Mouse (Mus musculus) embryonic facial prominence, embryonic 14.5 days (tissue): Measurements from ENCODE around the gene Upf2. TPM values are rescaled to one million over a fixed set of nuclear protein-coding genes. Genes with fewer than 3 reads are reported as not detected.
"Not testable (repeated sequence)": the region's sequence is repeated elsewhere in the genome, so short reads cannot be mapped to it uniquely, and the experiment has no call there.

Experiments
- ATAC-seq: fragments of 200-750 bp; cut with Nextera tagmentation; 2 replicates; pipeline ENCODE4 v1.8.0; 2017; ENCODE audit warnings: low read depth, moderate number of reproducible peaks, moderate TSS enrichment
- DNase-seq: peaks from one replicate; pipeline ENCODE4 v3.0.0-alpha.2; 2015; ENCODE audit warnings: low spot score
- H3K27ac ChIP-seq: fragments of 300-500 bp; sonication (generic); replicated peaks from 2 replicates; pipeline ENCODE4 v1.5.1; 2014; ENCODE audit warnings: low read depth, mild to moderate bottlenecking, low read length, moderate library complexity
- H3K27me3 ChIP-seq: fragments of 300-500 bp; sonication (generic); replicated peaks from 2 replicates; pipeline ENCODE4 v1.6.1; 2014; ENCODE audit warnings: low read length; ENCODE audit not compliant: control insufficient read depth, insufficient read depth
- H3K36me3 ChIP-seq: fragments of 300-500 bp; sonication (generic); 2 replicates; pipeline ENCODE4 v1.6.1; 2014; ENCODE audit warnings: low read length, mixed read lengths; ENCODE audit not compliant: control insufficient read depth, insufficient read depth
- H3K4me1 ChIP-seq: fragments of 300-500 bp; sonication (generic); 2 replicates; pipeline ENCODE4 v1.6.1; 2014; ENCODE audit warnings: antibody characterized with exemption, low read length; ENCODE audit not compliant: control insufficient read depth, insufficient read depth
- H3K4me2 ChIP-seq: fragments of 300-500 bp; sonication (generic); 2 replicates; pipeline ENCODE4 v1.6.1; 2014; ENCODE audit warnings: low read depth, mild to moderate bottlenecking, low read length, moderate library complexity, mixed read lengths
- H3K4me3 ChIP-seq: fragments of 300-500 bp; sonication (generic); 2 replicates; pipeline ENCODE4 v1.5.1; 2014; ENCODE audit warnings: low read depth, mild to moderate bottlenecking, low read length
- H3K9ac ChIP-seq: fragments of 300-500 bp; sonication (generic); 2 replicates; pipeline ENCODE4 v1.6.1; 2014; ENCODE audit warnings: low read depth, mild to moderate bottlenecking, low read length, moderate library complexity, mixed read lengths
- H3K9me3 ChIP-seq: fragments of 300-500 bp; sonication (generic); 2 replicates; pipeline ENCODE4 v1.6.1; 2016; ENCODE audit warnings: low read length; ENCODE audit not compliant: control insufficient read depth
- WGBS: fragments of 180-500 bp; shearing (Covaris S2); extraction: QIAGEN DNeasy Blood & Tissue Kit; methylation state at CpG from one replicate; pipeline ENCODE4 v1.1.7; 2014; 5-methylcytosine and 5-hydroxymethylcytosine counted together
- polyA plus RNA-seq: library from polyadenylated mRNA; unstranded; fragments of >200 nt; fragmentation: Nextera tagmentation; extraction: Ambion mirVana; gene quantifications from 2 replicates; pipeline ENCODE4 v1.2.1, GENCODE M21; 2014

Gene Upf2
- polyA plus RNA-seq, 1 experiment from 2014 or later: 9.0 TPM

DNA sequence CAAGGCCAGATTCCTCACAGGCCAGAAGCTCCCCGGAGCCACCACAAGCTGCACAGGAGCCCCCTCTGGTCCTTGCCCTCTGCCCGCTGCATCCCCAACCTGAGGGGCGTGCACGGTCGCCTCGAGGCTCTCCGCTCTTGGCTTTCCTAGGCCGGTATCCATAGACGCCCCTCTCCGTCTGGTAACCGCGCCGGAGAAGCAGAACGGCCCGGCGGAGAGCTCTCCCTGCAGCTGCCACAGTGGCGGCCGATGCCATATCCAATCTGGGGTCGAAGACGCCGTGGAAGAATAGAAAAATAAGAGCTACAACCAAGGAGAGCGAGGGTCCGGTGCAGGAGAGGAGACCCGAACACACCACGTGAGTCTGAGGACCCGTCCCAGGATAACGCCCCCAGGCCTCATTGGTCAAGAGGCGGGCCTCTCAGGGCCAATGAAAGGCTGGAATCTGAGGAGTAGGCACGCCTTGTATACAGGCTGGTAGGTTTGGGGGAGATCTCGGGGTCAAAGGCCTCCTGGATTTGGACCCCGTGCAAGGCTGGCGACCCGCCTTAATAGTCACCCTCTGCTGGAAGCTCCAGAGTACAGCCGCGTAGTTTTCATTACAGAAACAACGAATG, 8.7 kb upstream of the Upf2 start, which contains the start of gene Dhtkd1:
Gene Dhtkd1, minus strand, starts transcription at position 377 of the 617 bp plus-strand sequence.
- H3K4me2 ChIP-seq: peak within 1 kb of the TSS; percentile 68
- WGBS: 0% methylated on average over 35 of the region's 36 CpGs
- DNase-seq (peak; percentile 88), ATAC-seq (peak; percentile 95)
- H3K36me3 ChIP-seq: no peaks in the 10 kb centered on the region
- peak within 1 kb of the TSS; percentile 53 for H3K4me3 ChIP-seq
- H3K9ac ChIP-seq: peak within 1 kb of the TSS; percentile 66
- H3K4me1 ChIP-seq: no peaks in the 10 kb centered on the region; the same call in 1 of the 2 replicates
- H3K27ac ChIP-seq: no peak within 1 kb of the TSS
- no peaks in the 10 kb centered on the region for H3K27me3 ChIP-seq
- H3K9me3 ChIP-seq: no peaks in the 10 kb centered on the region

DNA sequence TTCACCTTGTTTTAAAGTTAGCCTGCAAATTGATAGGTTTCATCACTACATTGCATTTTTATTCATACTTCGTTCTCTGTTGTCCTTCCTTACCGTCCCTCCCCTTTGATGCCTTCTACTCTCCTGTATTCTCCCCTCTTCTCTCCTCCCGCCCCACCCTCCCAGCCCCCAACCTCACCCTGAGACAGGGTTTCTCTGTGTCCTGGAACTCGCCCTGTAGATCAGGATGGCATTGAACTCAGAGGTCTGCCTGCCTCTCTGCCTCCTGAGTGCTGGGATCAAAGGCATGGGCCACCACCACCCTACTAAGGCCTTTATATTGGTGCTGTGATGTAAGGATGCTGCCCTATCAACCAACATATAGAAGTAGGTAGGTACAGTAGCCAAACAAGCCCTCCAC, 8.2 kb upstream of the Upf2 start:
- no peak overlapping the region for H3K27ac ChIP-seq
- peak overlapping the region; percentile 53 for H3K4me3 ChIP-seq
- ATAC-seq (no peak), DNase-seq (no peak)
- no peaks in the 10 kb centered on the region; the same call in 1 of the 2 replicates for H3K4me1 ChIP-seq
- no peak overlapping the region for H3K9ac ChIP-seq
- no peaks in the 10 kb centered on the region for H3K36me3 ChIP-seq
- H3K9me3 ChIP-seq: no peaks in the 10 kb centered on the region
- peak overlapping the region; percentile 68 for H3K4me2 ChIP-seq
- 34% methylated on average over 4 of the region's 4 CpGs for WGBS
- H3K27me3 ChIP-seq: no peaks in the 10 kb centered on the region

DNA sequence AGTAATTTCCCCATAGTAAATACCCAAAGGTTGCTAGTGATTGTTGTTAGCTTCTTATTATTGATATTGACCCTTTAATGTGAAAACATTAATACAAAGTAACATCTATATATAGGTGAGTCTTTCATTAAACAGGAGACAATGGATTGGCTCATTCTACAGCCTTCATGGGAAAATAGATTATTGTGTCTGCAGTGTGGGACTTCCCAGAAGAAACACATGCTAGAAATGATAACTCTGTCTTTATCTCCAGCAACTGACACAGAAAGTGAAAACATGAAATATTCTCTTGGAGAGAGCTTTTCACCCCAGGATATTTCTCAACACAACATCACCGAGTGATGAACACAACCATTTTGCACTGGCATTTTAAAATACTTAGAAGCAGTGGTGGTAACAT, 5.6 kb upstream of the Upf2 start:
- WGBS: 85% methylated on average over 1 of the region's 1 CpGs
- no peak overlapping the region for H3K4me3 ChIP-seq

DNA sequence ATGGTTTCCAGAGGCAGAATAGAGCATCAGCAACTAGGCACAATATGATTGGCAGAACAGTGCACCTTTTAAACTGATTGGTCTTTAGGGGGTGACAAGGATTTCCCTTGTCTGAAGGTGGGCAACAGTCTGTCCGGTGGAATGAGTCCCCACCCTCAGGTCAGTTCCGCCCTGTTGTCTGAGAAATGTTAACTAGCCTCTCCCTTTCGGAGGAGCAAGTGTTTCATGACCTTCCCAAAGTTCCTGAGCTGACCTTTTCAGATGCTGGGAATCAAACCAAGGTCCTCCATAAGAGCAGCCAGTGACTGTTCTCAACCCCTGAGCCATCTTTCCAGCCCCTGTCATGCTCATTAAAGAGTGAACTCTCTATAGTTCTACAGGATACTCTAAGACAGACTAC, 4.4 kb upstream of the Upf2 start:
- ATAC-seq (no peak), DNase-seq (no peak)
- H3K4me3 ChIP-seq: no peak overlapping the region
- H3K36me3 ChIP-seq: no peaks in the 10 kb centered on the region
- H3K4me2 ChIP-seq: no peak overlapping the region
- 78% methylated on average over 3 of the region's 3 CpGs for WGBS
- no peak overlapping the region for H3K27ac ChIP-seq
- H3K9me3 ChIP-seq: no peaks in the 10 kb centered on the region
- no peak overlapping the region for H3K9ac ChIP-seq
- H3K27me3 ChIP-seq: no peaks in the 10 kb centered on the region
- H3K4me1 ChIP-seq: no peaks in the 10 kb centered on the region

More for the DNA sequence above, 5.6 kb upstream of the Upf2 start:
- H3K27me3 ChIP-seq: no peaks in the 10 kb centered on the region
- DNase-seq (no peak), ATAC-seq (no peak)
- no peak overlapping the region for H3K9ac ChIP-seq
- H3K27ac ChIP-seq: no peak overlapping the region
- H3K36me3 ChIP-seq: no peaks in the 10 kb centered on the region
- no peaks in the 10 kb centered on the region; the same call in 1 of the 2 replicates for H3K4me1 ChIP-seq
- H3K9me3 ChIP-seq: no peaks in the 10 kb centered on the region
- H3K4me2 ChIP-seq: no peak overlapping the region

DNA sequence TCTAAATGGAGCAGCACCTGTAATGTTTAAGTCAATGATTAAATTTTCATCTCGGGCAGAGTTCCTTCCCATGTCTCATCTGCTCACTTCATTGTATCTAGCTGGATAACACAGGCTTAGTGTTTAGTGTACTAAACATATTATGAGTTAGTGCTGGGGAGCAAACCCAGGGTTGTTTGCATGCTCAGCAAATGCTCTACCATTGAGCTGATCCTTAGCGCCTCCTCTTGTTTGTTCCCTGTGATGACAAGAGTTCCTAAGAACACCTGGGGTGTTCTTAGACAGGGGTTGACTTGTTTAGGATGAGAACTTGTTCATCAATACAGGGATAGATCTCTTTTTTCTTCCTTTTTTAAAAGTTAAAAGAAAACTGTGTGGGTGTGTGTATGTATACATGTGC, 2.3 kb upstream of the Upf2 start:
- Histone ChIP-seq H3K36me3 (no peaks in the 10 kb centered on the region), H3K9me3 (no peaks in the 10 kb centered on the region), H3K27me3 (no peaks in the 10 kb centered on the region), H3K27ac (no peak overlapping the region), H3K4me2 (no peak overlapping the region), H3K9ac (no peak overlapping the region), H3K4me1 (peaks cover 5% of the 10 kb centered on the region), H3K4me3 (no peak overlapping the region)
- DNase-seq (no peak), ATAC-seq (no peak)
- 91% methylated on average over 2 of the region's 2 CpGs for WGBS

DNA sequence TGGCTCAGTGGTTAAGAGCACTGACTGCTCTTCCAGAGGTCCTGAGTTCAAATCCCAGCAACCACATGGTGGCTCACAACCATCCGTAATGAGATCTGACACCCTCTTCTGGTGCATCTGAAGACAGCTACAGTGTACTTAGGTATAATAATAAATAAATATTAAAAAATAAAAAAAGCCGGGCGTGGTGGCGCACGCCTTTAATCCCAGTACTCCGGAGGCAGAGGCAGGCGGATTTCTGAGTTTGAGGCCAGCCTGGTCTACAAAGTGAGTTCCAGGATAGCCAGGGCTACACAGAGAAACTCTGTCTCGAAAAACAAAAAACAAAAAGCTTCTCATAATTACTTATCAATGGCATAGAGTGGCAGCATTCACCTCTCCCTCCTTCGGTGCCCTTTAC, 1.4 kb upstream of the Upf2 start:
- peak overlapping the region; percentile 74 for H3K4me2 ChIP-seq
- not testable (repeated sequence) for H3K36me3 ChIP-seq, H3K4me1 ChIP-seq, H3K9me3 ChIP-seq, H3K9ac ChIP-seq, DNase-seq, H3K27ac ChIP-seq, H3K27me3 ChIP-seq, ATAC-seq
- 96% methylated on average over 9 of the region's 9 CpGs for WGBS
- H3K4me3 ChIP-seq: peak overlapping the region; percentile 86

DNA sequence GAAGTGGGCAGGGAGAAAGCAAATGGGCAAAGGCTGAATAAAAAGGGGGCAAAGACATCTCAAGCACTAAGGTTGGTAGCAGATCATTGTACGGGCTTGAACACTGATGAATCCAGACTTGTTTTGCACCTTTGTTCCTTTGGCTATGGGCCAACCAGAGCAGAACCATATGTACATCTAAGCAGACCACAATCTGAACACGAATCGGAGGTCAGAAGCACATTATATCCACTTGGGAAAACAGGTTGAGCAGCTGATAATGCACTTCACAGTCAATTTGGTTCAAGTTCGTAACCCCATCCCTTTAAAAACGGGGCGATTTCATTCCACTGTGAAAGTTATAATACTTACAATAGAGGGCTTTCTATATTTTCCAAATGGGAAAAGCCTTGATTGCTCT, 964 bp upstream of the Upf2 start:
- Histone ChIP-seq H3K4me1 (peaks cover 5% of the 10 kb centered on the region), H3K9me3 (no peaks in the 10 kb centered on the region), H3K27ac (peak overlapping the region; percentile 58), H3K27me3 (no peaks in the 10 kb centered on the region), H3K36me3 (no peaks in the 10 kb centered on the region), H3K9ac (peak overlapping the region; percentile 92), H3K4me2 (peak overlapping the region; percentile 74), H3K4me3 (peak overlapping the region; percentile 86)
- DNase-seq (peak; percentile 67), ATAC-seq (no peak)
- 7% methylated on average over 6 of the region's 6 CpGs for WGBS

DNA sequence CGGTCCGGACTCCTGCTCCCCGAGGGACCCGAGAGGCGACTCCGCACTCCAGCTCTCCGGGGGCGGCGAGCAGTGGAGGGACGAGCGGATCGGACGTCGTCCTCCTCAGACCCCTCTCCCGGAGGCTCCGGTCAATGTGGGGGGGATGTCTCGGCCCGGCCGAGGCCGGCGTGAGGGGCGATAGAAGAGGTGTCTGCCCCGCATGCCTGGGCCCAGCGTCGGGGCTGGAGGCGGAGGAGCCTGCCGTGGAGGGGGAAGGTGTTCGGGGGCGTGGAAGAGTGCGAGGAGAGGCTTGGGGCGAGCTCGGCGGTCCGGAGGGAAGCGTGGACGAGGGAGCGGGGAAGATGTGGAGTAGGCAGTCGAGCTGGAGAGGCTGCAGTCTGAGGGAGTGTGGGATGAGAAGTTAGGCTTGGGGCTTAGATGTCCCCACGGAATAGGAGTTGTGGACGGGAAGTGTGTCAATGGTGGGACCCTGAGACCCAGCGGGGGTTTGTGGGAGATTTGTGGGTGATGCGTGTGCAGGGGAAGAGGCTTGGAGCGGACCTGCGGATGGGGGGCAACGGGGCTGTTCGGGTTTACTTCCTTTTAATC, 447 bp downstream of the Upf2 start:
- Histone ChIP-seq H3K9ac (peak overlapping the region; percentile 92), H3K4me2 (peak overlapping the region; percentile 77), H3K36me3 (no peaks in the 10 kb centered on the region), H3K27me3 (no peaks in the 10 kb centered on the region), H3K9me3 (no peaks in the 10 kb centered on the region), H3K4me3 (peak overlapping the region; percentile 86), H3K4me1 (peaks cover 5% of the 10 kb centered on the region), H3K27ac (peak overlapping the region; percentile 87)
- DNase-seq (peak; percentile 29), ATAC-seq (peak; percentile 51)
- under 1% methylated on average over 32 of the region's 46 CpGs for WGBS

DNA sequence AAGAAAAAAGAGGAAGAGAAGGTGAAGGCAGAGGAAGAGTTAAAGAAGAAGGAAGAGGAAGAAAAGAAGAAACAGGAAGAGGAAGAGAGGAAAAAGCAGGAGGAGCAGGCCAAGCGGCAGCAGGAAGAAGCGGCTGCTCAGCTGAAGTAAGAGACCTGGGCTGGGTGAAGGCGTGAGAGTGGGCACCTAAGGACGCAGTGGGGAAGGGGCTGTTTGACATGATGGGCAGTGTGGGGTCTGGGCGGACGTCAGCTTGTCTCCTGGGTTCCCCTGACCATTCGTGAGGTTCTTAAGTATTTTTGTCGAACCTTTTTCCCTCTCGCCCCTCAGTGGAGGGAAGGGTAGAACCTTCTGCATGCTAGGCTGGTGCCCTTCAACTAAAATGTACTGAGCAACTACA, 6.4 kb downstream of the Upf2 start:
- Histone ChIP-seq H3K4me3 (no peak overlapping the region), H3K4me1 (peaks cover under 1% of the 10 kb centered on the region; the same call in 1 of the 2 replicates), H3K36me3 (peaks cover 48% of the 10 kb centered on the region), H3K27ac (no peak overlapping the region), H3K4me2 (no peak overlapping the region), H3K9ac (no peak overlapping the region), H3K27me3 (no peaks in the 10 kb centered on the region), H3K9me3 (no peaks in the 10 kb centered on the region)
- WGBS: 93% methylated on average over 7 of the region's 9 CpGs
- ATAC-seq (no peak), DNase-seq (no peak)
